Comparison of ENCODE assay signal across 25 mouse cellular contexts in the genomic region with DNA sequence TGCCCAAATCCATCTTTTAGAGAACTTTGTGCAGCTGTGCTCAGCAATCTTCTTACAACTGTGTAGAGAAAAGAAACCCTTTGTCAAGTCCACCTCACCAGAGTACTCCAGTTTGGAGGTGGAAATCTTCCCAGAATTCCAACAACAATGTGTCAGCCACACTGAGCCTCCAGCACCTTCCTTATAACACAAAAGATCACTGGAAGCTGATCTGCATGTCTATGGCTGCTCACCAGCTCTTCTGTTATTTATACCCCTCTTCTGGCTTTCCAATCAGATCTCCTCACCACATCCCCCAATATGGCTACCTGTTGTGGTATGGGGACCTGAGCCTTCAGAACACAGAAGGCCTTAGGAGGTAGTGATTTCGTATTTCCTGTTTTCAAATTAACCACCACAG.
"Had no signal": no experiment of that assay in that cellular context is flagged by ENCODE, and none has a peak within 500 bp of the region (broad histone marks: within the 10 kb centered on the region; RNA-seq: fewer than 3 reads in every experiment).

No protein-coding gene starts in this region.

- H3K9ac ChIP-seq: heart, embryonic 12.5 days; hindbrain, embryonic 13.5 days; hindbrain, embryonic 15.5 days; kidney, embryonic 15.5 days; limb, embryonic 13.5 days; limb, embryonic 15.5 days; liver, embryonic 12.5 days; liver, embryonic 14.5 days had no signal

- ATAC-seq: hindbrain, postnatal 0 days; intestine, embryonic 16.5 days; liver, embryonic 12.5 days had no signal

- H3K27me3 ChIP-seq: heart, embryonic 12.5 days; hindbrain, embryonic 13.5 days; hindbrain, embryonic 15.5 days; kidney, embryonic 15.5 days; limb, embryonic 13.5 days; limb, embryonic 15.5 days; liver, embryonic 12.5 days had no signal

- H3K4me3 ChIP-seq: gastrocnemius, adult 2 months; heart, adult 2 months; heart, embryonic 12.5 days; hindbrain, embryonic 13.5 days; hindbrain, embryonic 15.5 days; kidney, embryonic 15.5 days; limb, embryonic 13.5 days; limb, embryonic 15.5 days; liver, embryonic 12.5 days had no signal

- H3K4me2 ChIP-seq: heart, embryonic 12.5 days; hindbrain, embryonic 13.5 days; hindbrain, embryonic 15.5 days; kidney, embryonic 15.5 days; limb, embryonic 13.5 days; limb, embryonic 15.5 days; liver, embryonic 12.5 days had no signal

- H3K4me1 ChIP-seq: heart, embryonic 12.5 days; hindbrain, embryonic 13.5 days; hindbrain, embryonic 15.5 days; kidney, embryonic 15.5 days; limb, embryonic 13.5 days; limb, embryonic 15.5 days; liver, embryonic 12.5 days had no signal

- H3K36me3 ChIP-seq: heart, embryonic 12.5 days; hindbrain, embryonic 13.5 days; hindbrain, embryonic 15.5 days; kidney, embryonic 15.5 days; limb, embryonic 13.5 days; limb, embryonic 15.5 days; liver, embryonic 12.5 days had no signal

- DNase-seq: gastrocnemius, adult 2 months; gastrocnemius, postnatal 10 days; gastrocnemius, postnatal 36 days; heart, adult 11 months; heart, adult 2 months; heart, postnatal 10 days; kidney, adult 11 months; kidney, adult 2 months; kidney, adult 9 months; kidney, postnatal 14 days; kidney, postnatal 36 days; layer of hippocampus, adult 9-11 months; layer of hippocampus, postnatal 36 days; left cerebral cortex, postnatal 4 days had no signal

- H3K27ac ChIP-seq: gastrocnemius, adult 2 months; heart, adult 2 months; hindbrain, embryonic 13.5 days; hindbrain, embryonic 15.5 days; hindbrain, postnatal 0 days; kidney, embryonic 15.5 days; kidney, postnatal 0 days; limb, embryonic 13.5 days; limb, embryonic 15.5 days; liver, embryonic 12.5 days; liver, embryonic 14.5 days had no signal

- H3K9me3 ChIP-seq: heart, embryonic 12.5 days; hindbrain, embryonic 13.5 days; hindbrain, embryonic 15.5 days; kidney, embryonic 15.5 days; limb, embryonic 13.5 days; limb, embryonic 15.5 days; liver, embryonic 12.5 days had no signal
